ENCODE assay signal across 12 mouse cellular contexts in genomic region chr1:34290321-34290720, GRCm38 (mm10).
DNase-seq lines count a peak whose midpoint lies in the region; ATAC-seq lines count a peak whose summit lies in the region.
"Had no signal": no experiment of that assay in that cellular context is flagged by ENCODE, and none has a peak within 500 bp of the region (broad histone marks: within the 10 kb centered on the region; RNA-seq: fewer than 3 reads in every experiment).

No protein-coding gene starts in this region.

- H3K9me3 ChIP-seq in midbrain, embryonic 13.5 days: 0 out of 2 replicates have a peak, but pooled peaks cover 5% of the 10 kb centered on the region
- H3K9me3 ChIP-seq: embryonic facial prominence, embryonic 12.5 days; limb, embryonic 12.5 days had no signal

- no peaks in the 10 kb centered on the region for H3K4me1 ChIP-seq in midbrain, embryonic 13.5 days (replicated peaks)
- H3K4me1 ChIP-seq: embryonic facial prominence, embryonic 12.5 days; limb, embryonic 12.5 days had no signal

- H3K27ac ChIP-seq in midbrain, embryonic 13.5 days: no peak overlapping the region
- H3K27ac ChIP-seq: embryonic facial prominence, embryonic 12.5 days; layer of hippocampus, adult 2 months; limb, embryonic 12.5 days had no signal

- no peak overlapping the region for H3K4me3 ChIP-seq in midbrain, embryonic 13.5 days (replicated peaks)
- H3K4me3 ChIP-seq: embryonic facial prominence, embryonic 12.5 days; layer of hippocampus, adult 2 months; limb, embryonic 12.5 days had no signal

- no peak overlapping the region for H3K4me2 ChIP-seq in midbrain, embryonic 13.5 days (replicated peaks)
- H3K4me2 ChIP-seq: embryonic facial prominence, embryonic 12.5 days; limb, embryonic 12.5 days had no signal

- peak; percentile 22 to 64 for ATAC-seq in hematopoietic stem cell, adult 5-6 weeks (replicated peaks in 1 of 2; ENCODE audit: insufficient read depth in 1 of 2, low FRiP score in 2 of 2, low TSS enrichment in 1 of 2, low read depth in 1 of 2, poor library complexity in 2 of 2, severe bottlenecking in 2 of 2)
- no peak for ATAC-seq in midbrain, embryonic 13.5 days
- ATAC-seq: Patski had no signal

- H3K9ac ChIP-seq in midbrain, embryonic 13.5 days (replicated peaks): no peak overlapping the region
- H3K9ac ChIP-seq: embryonic facial prominence, embryonic 12.5 days; limb, embryonic 12.5 days had no signal

- WGBS in midbrain, embryonic 13.5 days: 96% methylated on average over 12 of the region's 12 CpGs

- H3K36me3 ChIP-seq in midbrain, embryonic 13.5 days: peaks cover 91% of the 10 kb centered on the region

- DNase-seq in adrenal gland, postnatal 14 days: peak; percentile 37
- DNase-seq in adrenal gland, adult 2 months: no peak
- DNase-seq in spleen, postnatal 10 days (ENCODE audit: low spot score in 2 of 2): peak; percentile 36 to 67
- DNase-seq in spleen, adult 18-20 months: no peak
- peak; percentile 83 for DNase-seq in testis, postnatal 14 days (ENCODE audit: low spot score)
- no peak for DNase-seq in right cerebral cortex, postnatal 25 days

- no peaks in the 10 kb centered on the region for H3K27me3 ChIP-seq in midbrain, embryonic 13.5 days
- H3K27me3 ChIP-seq: embryonic facial prominence, embryonic 12.5 days; limb, embryonic 12.5 days; Patski had no signal

Comparison
In these comparisons a context has a peak if more than half of its experiments do, and no peak if none do; other contexts are left out.
1. DNase-seq: peak in adrenal gland, postnatal 14 days (single experiment), spleen, postnatal 10 days (2 of 2) and testis, postnatal 14 days (single experiment); none in adrenal gland, adult 2 months (single experiment), spleen, adult 18-20 months (0 of 2) and right cerebral cortex, postnatal 25 days (single experiment).